Mouse (Mus musculus) testis, adult 2 months (tissue): ENCODE data around the gene Gm11627. TPM values are rescaled to one million over a fixed set of nuclear protein-coding genes. Genes with fewer than 3 reads are reported as not detected.
"Not testable (repeated sequence)": the region's sequence is repeated elsewhere in the genome, so short reads cannot be mapped to it uniquely, and the experiment has no call there.

Experiments
- H3K27ac ChIP-seq: fragments of 200-500 bp; 2 replicates; pipeline ENCODE4 v1.5.1; 2012; ENCODE audit warnings: low read depth, low read length; ENCODE audit not compliant: control insufficient read depth, insufficient read depth
- H3K27me3 ChIP-seq: fragments of 200-500 bp; 2 replicates; pipeline ENCODE4 v1.6.1; 2012; ENCODE audit warnings: mild to moderate bottlenecking, low read length, moderate library complexity; ENCODE audit not compliant: control insufficient read depth, insufficient read depth
- H3K36me3 ChIP-seq: fragments of 200-500 bp; 2 replicates; pipeline ENCODE4 v1.6.1; 2012; ENCODE audit warnings: mild to moderate bottlenecking, low read length; ENCODE audit not compliant: control insufficient read depth, insufficient read depth
- H3K4me1 ChIP-seq: fragments of 200-500 bp; 2 replicates; pipeline ENCODE4 v1.6.1; 2012; ENCODE audit warnings: low read length; ENCODE audit not compliant: control insufficient read depth, insufficient read depth
- H3K4me3 ChIP-seq: fragments of 200-500 bp; 2 replicates; pipeline ENCODE4 v1.5.1; 2012; ENCODE audit warnings: low read depth, mild to moderate bottlenecking, low read length, moderate library complexity, mixed read lengths; ENCODE audit not compliant: control insufficient read depth
- CTCF ChIP-seq: fragments of 200-500 bp; IDR thresholded peaks from 2 replicates; pipeline ENCODE4 v1.5.1; 2012; ENCODE audit warnings: low read depth, mild to moderate bottlenecking, inconsistent platforms, low read length, moderate library complexity; ENCODE audit not compliant: control insufficient read depth, insufficient read depth, insufficient replicate concordance
- POLR2A ChIP-seq: fragments of 200-500 bp; IDR thresholded peaks from 2 replicates; pipeline ENCODE4 v1.6.1; 2012; ENCODE audit warnings: low read depth, mild to moderate bottlenecking, inconsistent platforms, low read length, moderate library complexity; ENCODE audit not compliant: control insufficient read depth
- polyA plus RNA-seq: library from polyadenylated mRNA; depleted of rRNA; stranded (reverse); fragments of >200 nt; gene quantifications from 2 replicates; pipeline ENCODE4 v1.2.3, GENCODE M21; 2012

Gm11627 gene
- polyA plus RNA-seq, 1 experiment = 0.51 TPM

- no peak for TF ChIP-seq POLR2A
- no peak for TF ChIP-seq CTCF
Measured at GRCm38 (mm10) chr11:102556716-102557074, 22.6 kb downstream of the Gm11627 start.

DNA sequence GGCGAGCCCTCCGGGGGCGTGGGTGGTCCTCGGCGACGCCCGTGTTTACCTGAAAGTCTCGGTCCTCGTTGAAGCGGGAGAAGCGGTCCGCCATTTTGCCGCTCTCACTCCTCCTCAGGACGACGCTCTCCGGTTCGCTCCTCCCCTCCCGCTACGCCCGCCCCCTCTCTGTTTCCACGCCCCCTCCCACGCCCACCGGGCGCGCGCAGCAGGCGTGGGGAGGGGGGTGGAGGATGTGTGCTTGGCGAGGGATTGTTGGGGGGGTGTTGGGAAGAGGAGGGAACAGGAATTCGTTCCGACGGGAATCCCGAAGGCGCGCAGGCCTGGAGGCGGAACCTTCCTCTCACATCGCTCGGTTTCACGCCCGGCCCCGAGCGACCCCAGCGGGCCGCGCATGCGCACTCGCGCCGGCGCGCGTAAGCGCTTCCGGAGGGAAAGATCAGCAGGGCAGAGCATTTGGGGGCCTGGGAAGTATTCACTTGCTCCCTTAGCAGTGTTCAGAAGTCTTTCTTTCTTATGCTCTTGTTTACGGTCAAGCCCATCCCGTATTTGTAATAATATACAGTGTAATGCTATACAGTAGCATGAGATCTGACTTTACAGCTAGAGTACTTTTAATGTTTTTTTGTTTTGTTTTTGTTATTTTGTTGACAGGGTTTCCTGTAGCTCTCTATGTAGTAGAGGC, 23.1 kb downstream of the Gm11627 start, which contains the start of gene Gpatch8:
Gene Gpatch8 (minus strand): TSS at position 362 of the 685 bp plus-strand sequence.
- Histone ChIP-seq H3K36me3 (no peaks in the 10 kb centered on the region), H3K4me3 (peak within 1 kb of the TSS; percentile 94), H3K27me3 (no peaks in the 10 kb centered on the region), H3K27ac (peak within 1 kb of the TSS; percentile 88), H3K4me1 (peaks cover 4% of the 10 kb centered on the region; the same call in 1 of the 2 replicates)
- TF ChIP-seq POLR2A (peak; percentile 73), CTCF (0 out of 2 replicates have a peak, but pooled peaks have one; percentile 8)

More at GRCm38 (mm10) chr11:102556716-102557074, 22.6 kb downstream of the Gm11627 start:
- Histone ChIP-seq H3K36me3 (no peaks in the 10 kb centered on the region), H3K4me3 (no peak overlapping the region), H3K27ac (no peak overlapping the region), H3K4me1 (peaks cover 4% of the 10 kb centered on the region; the same call in 1 of the 2 replicates), H3K27me3 (no peaks in the 10 kb centered on the region)

DNA sequence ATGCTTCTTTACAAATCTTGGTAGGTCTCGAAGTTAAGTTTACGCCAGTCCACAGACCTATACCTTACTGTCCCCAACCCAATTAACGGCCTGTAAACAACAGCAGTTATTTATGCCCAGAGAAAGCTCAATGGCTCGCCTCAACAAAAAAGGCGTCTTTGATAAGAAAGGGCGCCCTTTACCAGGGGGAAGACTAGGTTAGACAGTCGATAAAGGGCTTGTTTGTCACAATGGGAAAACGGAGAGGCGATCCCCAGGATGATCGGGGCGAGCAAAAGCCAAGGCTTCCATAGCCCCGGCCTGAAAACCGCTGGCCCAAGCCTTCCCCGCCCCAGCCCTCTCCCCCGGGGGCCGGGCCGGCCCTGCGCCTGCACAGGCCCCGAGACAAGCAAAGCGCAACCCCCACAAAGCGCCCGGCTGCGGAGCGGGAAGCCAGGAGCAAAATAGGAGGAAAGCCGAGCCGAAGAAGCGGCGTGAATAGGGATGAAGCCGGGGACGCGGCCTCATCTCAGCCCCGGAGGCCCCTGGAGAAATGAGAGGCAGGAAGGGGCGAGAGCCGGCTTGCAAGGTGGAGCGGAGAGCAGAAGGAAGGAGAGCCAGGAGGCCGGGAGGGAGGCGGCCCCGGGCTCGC, 23.7 kb downstream of the Gm11627 start:
- Histone ChIP-seq H3K27ac (peak overlapping the region; percentile 88), H3K27me3 (no peaks in the 10 kb centered on the region), H3K4me3 (peak overlapping the region; percentile 94), H3K4me1 (peaks cover 4% of the 10 kb centered on the region; the same call in 1 of the 2 replicates), H3K36me3 (no peaks in the 10 kb centered on the region)
- TF ChIP-seq POLR2A (no peak), CTCF (no peak)

DNA sequence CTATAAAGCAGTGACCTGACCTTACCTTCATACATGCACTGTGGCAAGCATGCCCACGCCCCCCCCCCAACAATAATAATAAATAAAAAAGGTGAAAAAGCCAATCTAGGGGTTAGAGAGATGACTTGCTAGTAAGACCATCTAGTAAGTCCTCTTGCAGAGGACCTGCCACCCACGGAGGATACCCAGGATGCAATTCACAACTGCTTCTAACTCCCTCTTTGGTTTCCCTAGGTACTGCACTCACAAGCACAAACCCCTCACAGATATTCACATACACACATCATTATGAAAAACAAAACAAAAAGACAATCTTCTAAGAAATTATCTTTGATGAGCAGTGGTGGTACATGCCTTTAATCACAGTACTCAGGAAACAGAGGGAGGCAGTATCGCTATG, 27.2 kb downstream of the Gm11627 start:
- Histone ChIP-seq H3K4me1 (peaks cover 4% of the 10 kb centered on the region; the same call in 1 of the 2 replicates), H3K27ac (no peak overlapping the region), H3K36me3 (no peaks in the 10 kb centered on the region), H3K27me3 (no peaks in the 10 kb centered on the region), H3K4me3 (no peak overlapping the region)
- TF ChIP-seq POLR2A (no peak), CTCF (no peak)

DNA sequence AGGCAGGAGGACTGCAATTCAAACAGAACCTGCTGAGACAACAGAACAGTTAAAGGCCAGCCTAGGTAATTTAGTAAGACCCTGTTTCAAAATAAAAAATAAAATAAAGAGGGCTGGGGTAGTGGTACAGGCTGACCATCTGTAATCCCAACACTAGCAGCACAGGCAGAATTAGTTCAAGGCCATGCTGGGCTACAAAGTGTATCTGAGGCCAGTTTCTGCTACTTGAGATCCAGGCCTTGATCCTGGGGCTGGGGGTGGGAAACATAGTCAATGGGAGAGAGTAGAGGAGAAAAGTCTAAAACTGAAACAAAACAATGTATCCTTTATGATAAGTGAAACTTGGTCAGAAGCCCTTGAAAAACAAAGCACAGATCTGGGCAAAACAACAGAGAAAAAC, 28.1 kb downstream of the Gm11627 start:
- Histone ChIP-seq H3K4me3 (no peak overlapping the region), H3K27ac (no peak overlapping the region), H3K4me1 (peaks cover 4% of the 10 kb centered on the region; the same call in 1 of the 2 replicates), H3K36me3 (no peaks in the 10 kb centered on the region), H3K27me3 (no peaks in the 10 kb centered on the region)
- TF ChIP-seq CTCF (no peak), POLR2A (no peak)

DNA sequence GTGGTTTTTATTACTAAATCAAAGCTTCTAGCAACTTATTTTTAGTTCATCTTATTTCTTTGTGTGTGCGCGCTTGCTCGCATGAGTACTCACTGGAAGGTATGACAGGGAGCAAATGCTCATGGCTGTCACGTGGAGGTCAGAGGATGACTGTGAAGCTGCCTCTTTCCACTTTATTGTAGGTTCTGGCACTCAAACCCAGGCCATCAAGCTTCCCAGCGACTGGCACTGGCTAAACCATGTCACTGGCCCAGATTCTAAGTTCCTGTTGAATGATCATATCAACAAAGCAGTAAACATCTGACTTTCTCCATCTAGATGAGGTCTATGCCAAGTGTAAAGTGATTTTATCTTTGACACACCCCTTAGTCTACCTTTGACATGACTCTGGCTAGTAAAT, 37.8 kb downstream of the Gm11627 start:
- no peak overlapping the region for H3K4me3 ChIP-seq
- TF ChIP-seq POLR2A (no peak), CTCF (no peak)
- H3K27ac ChIP-seq = no peak overlapping the region
- no peaks in the 10 kb centered on the region for H3K27me3 ChIP-seq
- no peaks in the 10 kb centered on the region for H3K36me3 ChIP-seq
- H3K4me1 ChIP-seq = no peaks in the 10 kb centered on the region; the same call in 1 of the 2 replicates

- not testable (repeated sequence) for H3K27me3 ChIP-seq, H3K4me1 ChIP-seq, H3K4me3 ChIP-seq, H3K36me3 ChIP-seq, H3K27ac ChIP-seq
Measured at GRCm38 (mm10) chr11:102540286-102540685, 39.0 kb downstream of the Gm11627 start.

- Histone ChIP-seq H3K4me1 (no peaks in the 10 kb centered on the region), H3K27ac (no peak overlapping the region), H3K4me3 (no peak overlapping the region), H3K36me3 (no peaks in the 10 kb centered on the region), H3K27me3 (no peaks in the 10 kb centered on the region)
- TF ChIP-seq CTCF (no peak), POLR2A (no peak)
Measured at GRCm38 (mm10) chr11:102539690-102540089, 39.6 kb downstream of the Gm11627 start.
